Comparison of ENCODE assay signal across 17 mouse cellular contexts in genomic region chr10:21227764-21228163, GRCm38 (mm10).
"Had no signal": no experiment of that assay in that cellular context is flagged by ENCODE, and none has a peak within 500 bp of the region (broad histone marks: within the 10 kb centered on the region; RNA-seq: fewer than 3 reads in every experiment).

No protein-coding gene starts in this region.

- H3K9me3 ChIP-seq: midbrain, embryonic 12.5 days; neural tube, embryonic 13.5 days; neural tube, embryonic 15.5 days had no signal

- H3K4me3 ChIP-seq: midbrain, embryonic 10.5 days; midbrain, embryonic 12.5 days; myocyte; neural tube, embryonic 13.5 days; neural tube, embryonic 15.5 days had no signal

- H3K36me3 ChIP-seq: midbrain, embryonic 10.5 days; midbrain, embryonic 12.5 days; neural tube, embryonic 13.5 days; neural tube, embryonic 15.5 days had no signal

- DNase-seq: lung, adult 18-20 months; lung, embryonic 14.5 days; lung, postnatal 4 days; midbrain, embryonic 14.5 days; retina, postnatal 1 day; right cerebral cortex, adult 18-20 months; right cerebral cortex, postnatal 25 days; right cerebral cortex, postnatal 4 days; spleen, adult 18-20 months; thymus, adult 18-20 months had no signal

- H3K27ac ChIP-seq: liver, embryonic 14.5 days; midbrain, embryonic 10.5 days; midbrain, embryonic 12.5 days; neural tube, embryonic 13.5 days; neural tube, embryonic 15.5 days had no signal

- H3K9ac ChIP-seq: lung, embryonic 14.5 days; midbrain, embryonic 12.5 days; neural tube, embryonic 13.5 days; neural tube, embryonic 15.5 days had no signal

- ATAC-seq: midbrain, embryonic 16.5 days had no signal

- H3K4me1 ChIP-seq: midbrain, embryonic 10.5 days; midbrain, embryonic 12.5 days; neural tube, embryonic 13.5 days; neural tube, embryonic 15.5 days had no signal

- H3K4me2 ChIP-seq: lung, embryonic 14.5 days; midbrain, embryonic 12.5 days; neural tube, embryonic 13.5 days; neural tube, embryonic 15.5 days had no signal

- H3K27me3 ChIP-seq: midbrain, embryonic 12.5 days; neural tube, embryonic 13.5 days; neural tube, embryonic 15.5 days had no signal
